Mouse (Mus musculus) kidney, adult 2 months (tissue): ENCODE data around the gene Amdhd2.

Experiments
- CTCF ChIP-seq: fragments of 200-500 bp; conservative IDR thresholded peaks from 2 replicates; pipeline ENCODE4 v1.5.1; 2011; ENCODE audit warnings: low read depth, mild to moderate bottlenecking, control low read depth, low read length, moderate library complexity, mixed read lengths; ENCODE audit not compliant: insufficient read depth, insufficient read length
- POLR2A ChIP-seq: fragments of 200-500 bp; IDR thresholded peaks from one replicate; pipeline ENCODE4 v1.6.1; 2011; ENCODE audit warnings: low read depth, low read length, control low read depth

DNA sequence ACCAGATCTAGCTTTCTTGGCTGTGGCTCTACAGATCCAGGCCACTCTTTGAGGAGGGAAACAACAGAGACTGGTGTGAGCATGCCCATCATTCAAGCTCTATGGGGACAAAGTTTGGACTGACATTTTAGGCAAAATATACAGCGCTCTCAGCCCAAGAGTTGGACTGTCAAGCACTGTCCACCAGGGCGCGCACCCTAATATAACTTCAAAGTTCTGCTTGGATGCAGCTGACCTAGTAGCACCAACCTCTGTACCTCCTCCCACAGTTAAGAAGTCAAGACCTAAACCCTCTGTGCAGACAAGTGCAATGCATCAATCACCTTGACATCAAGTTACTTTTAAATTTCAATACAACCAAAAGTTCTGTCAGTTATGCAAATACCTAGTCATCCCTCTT, 32.0 kb downstream of the Amdhd2 start:
- TF ChIP-seq CTCF (peak; percentile 39; the same call in 1 of the 2 replicates), POLR2A (no peak)
